Mouse (Mus musculus): ENCODE results near the gene Ddx50. TPM values are rescaled to one million over a fixed set of nuclear protein-coding genes. Genes with fewer than 3 reads are reported as not detected.
A peak's percentile ranks its signal among the peaks of the same experiment; 100 is the strongest.
"Not testable (repeated sequence)": the region's sequence is repeated elsewhere in the genome, so short reads cannot be mapped to it uniquely, and the experiment has no call there.

Gene Ddx50
- polyA plus RNA-seq, 3 experiments from 2014 or later: 94.3 to 115 (median 103) TPM

DNA sequence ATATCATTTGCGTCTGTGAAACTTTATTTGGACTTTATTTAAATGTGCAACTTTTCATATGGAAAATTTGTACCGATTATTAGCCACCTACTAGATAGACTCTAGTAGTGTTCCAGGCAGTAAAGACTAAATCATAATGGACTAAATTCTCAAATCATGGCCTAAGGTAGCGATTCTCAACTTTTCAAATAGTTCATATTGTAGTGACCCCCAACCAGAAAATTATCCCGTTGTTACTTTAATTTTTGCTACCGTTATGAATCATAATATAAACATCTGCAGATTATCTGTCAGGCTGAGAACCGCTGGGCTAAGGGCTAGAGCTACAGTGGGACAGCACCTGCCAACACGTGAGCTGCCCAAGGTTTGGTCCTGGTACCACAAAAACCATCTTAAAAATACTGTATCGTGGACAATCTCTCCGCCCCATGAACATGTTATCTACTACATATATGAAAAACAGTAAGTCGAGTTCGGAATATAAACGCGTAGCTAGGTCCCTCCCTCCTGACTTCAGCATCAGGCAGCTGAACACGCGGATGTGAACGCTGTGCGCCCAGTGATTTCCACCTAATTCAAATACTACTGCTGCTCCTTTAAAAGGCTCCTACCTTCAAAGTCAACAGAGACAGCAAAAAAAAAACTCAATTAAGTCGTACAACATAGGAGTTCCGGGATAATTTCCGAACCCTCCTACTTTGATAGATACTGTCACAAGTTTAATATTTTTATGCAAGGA lies 49.8 kb downstream of the Ddx50 start:
- ATAC-seq: peak; percentile 12

DNA sequence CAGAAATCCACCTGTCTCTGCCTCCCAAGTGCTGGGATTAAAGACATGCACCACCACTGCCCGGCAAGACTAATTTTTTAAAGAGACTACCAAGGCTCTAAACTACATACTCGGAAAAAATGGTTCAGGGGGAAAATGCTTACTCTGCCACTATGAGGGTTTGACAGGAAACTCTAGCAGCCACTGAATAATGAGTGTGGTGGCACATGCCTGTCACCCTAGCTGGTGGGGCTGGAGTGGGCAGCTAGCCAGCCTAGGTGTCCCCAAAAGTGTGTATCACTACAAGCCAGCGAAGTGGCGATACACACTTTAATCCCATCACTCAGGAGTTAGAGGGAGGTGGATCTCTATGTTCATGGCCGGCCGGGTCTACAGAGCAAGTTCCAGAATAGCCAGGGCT lies 51.0 kb downstream of the Ddx50 start:
- peak; percentile 38 for ATAC-seq

DNA sequence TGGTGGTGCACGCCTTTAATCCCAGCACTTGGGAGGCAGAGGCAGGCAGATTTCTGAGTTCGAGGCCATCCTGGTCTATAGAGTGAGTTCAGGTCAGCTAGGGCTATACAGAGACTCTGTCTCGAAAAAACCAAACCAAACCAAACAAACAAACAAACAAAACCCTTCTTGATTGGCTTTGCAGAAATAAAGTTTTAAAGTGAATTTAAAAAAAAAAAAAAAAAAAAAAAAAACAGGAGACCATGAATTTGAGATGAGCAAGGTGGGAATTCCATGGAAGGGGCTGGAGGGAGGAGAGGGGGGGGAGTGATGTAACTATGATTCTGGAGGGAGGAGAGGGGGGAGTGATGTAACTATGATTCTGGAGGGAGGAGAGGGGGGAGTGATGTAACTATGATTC lies 51.7 kb downstream of the Ddx50 start:
- not testable (repeated sequence) for ATAC-seq

DNA sequence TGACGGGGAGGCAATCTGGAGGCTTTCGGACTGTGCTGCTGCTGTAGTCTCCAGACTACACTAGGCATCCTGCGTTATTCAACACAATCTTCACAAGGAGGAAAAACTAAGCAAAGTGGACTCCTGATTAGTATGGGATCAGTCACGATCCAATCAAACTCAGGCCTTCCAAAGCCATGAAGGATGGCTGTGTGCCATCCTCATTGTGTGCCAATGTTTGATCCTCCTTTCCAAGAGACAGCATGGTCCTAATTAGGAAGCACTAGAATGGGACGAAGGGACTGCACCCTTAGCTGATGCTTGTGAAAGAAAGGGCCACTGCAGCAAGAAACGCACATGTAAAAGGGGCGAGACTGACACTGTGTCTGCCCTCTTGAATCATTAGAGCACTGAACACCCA lies 58.5 kb downstream of the Ddx50 start:
- no peak for ATAC-seq

DNA sequence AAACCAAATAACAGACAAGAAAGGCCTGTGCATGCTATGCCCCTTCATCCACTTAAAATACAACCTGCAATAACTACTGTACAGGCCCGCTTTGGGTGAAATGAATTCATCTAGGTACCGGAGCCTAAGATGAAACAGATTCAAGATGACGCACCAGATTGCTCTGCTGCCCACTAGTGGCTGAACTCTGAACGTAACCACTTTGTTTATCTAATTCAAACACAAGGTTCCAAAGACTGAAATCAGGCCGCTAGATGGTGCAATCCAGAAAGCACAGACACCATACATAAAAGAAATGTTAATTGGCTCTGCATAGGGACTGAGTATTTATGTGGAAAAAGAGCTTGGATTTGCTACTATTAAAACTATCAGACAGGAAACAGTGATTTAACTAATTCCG lies 60.8 kb downstream of the Ddx50 start:
- ATAC-seq: peak; percentile 99

DNA sequence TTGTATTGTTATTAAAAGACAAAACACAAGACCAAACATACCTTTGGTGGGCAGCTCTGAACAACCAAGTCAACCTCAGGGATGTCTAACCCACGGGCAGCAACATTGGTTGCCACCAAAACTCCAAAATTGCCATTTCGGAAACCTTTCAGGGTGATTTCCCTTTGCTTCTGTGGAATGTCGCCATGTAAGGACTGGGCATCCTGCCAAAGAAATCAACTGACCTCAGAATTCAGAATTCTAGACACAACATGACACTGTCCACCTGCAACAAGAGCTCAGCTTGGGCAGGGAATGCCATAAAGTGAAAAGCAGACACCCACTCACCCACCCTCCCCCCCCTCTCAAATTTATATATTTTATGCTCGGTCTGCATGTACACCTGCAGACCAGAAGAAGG lies 62.4 kb downstream of the Ddx50 start:
- ATAC-seq: no peak

DNA sequence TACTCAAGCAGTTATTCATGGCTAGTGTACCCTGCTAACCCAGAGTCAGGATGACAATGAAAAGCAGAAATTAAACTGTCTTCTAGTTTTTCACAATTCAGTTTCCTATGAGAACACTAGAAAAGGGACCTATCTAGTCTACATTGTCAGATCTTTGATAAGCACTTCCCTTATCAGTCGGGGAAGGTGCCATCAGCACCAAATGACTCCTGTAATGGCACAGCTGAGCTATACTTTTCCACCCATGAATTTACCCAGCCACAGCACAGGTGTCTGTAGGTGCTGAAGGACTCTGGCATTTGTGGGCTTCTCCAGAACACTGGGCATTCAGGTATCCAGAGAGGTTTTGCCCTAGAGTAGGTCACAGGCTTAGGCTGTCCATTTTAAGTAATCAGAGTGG lies 67.8 kb downstream of the Ddx50 start:
- ATAC-seq: no peak

DNA sequence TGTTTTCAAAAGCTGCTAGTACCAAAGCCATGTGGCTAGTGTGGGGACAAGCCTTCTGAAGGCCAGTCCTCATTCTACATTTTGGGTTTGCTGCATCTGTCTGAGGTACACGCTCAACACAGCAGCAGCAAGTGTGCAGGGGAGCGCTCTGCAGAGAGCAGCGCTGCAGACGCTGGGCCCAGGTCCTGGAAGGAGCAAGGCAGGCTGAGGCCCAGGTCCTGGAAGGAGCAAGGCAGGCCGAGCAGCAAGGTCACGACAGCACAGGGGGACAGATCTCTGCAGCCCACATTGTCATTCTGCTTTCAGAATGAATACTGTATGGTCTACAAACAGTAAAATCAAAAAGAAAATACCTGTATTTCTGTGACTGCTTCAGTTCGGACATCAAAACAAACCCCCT lies 68.3 kb downstream of the Ddx50 start:
- no peak for ATAC-seq

DNA sequence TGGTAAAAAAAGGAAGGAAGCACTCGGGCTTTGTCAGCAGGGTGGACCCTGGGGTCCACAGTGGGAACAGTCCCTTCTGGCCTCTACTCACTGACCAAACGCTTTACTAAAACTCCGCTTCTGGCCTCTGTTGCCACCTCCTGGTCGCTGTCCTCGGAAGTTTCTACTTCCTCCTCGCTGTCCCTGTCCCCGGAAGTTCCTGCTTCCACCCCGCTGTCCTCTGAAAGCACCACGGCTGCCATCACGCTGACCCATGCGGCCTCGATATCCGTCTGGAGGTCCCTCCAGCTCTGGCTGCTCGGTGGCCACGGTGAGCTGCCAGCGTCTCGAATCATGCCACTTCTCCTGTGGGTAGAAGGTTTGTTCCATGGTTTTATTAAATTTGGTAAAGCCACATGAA lies 68.8 kb downstream of the Ddx50 start:
- ATAC-seq: no peak

DNA sequence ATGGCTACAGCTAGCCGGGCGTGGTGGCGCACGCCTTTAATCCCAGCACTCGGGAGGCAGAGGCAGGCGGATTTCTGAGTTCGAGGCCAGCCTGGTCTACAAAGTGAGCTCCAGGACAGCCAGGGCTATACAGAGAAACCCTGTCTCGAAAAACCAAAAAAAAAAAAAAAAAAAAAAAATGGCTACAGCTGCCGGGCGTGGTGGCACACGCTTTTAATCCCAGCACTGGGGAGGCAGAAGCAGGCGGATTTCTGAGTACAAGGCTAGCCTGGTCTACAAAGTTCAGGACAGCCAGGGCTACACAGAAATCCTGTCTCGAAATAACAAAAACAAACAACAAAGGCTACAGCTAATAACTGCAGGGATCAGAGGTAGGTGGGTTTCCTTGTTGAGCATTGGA lies 71.9 kb downstream of the Ddx50 start:
- not testable (repeated sequence) for ATAC-seq

DNA sequence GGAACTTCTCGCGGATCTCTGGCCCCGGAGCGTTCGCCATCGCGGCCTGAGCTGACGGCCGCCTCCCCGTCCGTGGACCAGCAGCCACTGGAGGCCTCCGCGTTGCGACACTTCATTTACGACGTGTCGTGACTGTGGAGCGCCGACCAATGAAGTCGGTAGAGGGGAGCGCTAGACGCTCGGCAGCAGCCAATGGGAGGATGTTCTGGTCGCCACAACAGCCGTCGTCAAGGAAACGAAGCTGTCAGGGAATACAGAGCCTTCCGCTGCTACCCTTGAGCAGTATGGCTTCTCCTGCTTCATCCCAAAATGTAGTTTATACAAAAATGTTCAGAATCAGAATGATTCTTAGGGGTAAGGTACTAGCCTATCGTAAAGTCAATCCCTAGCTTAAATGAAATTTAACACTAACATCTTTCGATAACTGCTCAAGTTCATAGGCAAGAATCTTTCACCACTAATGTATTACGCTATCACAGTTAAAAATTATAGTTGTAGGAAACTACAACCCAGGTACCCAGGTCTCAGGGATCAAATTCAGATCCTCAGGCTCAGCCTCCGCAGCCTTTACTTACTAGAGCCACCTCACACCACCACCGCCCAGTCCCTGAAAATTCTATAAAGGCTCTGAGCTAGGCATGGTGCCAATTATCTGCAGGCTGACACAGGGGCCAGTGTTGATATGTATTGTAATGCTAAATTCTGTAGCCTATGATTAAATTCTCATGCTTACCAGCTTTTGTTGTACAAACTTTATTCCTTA lies 72.5 kb downstream of the Ddx50 start, which contains the start of gene Kif1bp:
Gene Kif1bp (minus strand): TSS at position 120 of the 763 bp plus-strand sequence.
- ATAC-seq: peak; percentile 98

DNA sequence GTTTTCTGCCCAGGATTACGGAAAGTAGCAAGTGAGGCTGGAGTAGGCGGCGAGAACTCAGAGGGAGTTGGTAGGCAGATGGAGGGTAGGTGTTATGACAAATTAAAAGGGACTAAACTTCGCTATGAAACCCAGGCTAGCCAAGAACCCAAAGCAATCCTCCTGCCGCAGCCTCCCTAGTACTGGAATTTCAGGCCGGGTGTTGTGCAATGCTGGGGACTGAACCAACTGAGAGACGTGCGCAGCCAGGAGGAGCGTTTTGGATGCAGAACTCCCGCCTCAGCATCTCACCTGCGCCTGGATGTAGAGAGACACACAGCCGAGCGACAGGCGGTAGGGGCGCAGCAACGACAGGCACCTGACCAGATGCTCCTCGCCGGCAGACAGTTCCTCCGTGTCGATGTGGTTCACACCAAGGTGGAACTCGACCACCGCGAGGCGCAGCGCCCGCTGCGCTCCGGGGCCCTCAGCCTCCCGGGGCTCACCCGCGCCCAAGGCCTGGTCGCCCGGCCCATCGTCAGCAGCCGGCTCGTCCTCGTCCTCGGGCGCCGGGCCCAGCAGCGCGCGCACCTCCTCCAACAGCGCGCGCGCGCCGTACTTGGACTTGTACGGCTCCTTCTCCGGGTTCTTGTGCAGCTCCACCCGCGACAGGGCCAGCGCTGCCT lies 73.2 kb downstream of the Ddx50 start:
- peak; percentile 57 for ATAC-seq

DNA sequence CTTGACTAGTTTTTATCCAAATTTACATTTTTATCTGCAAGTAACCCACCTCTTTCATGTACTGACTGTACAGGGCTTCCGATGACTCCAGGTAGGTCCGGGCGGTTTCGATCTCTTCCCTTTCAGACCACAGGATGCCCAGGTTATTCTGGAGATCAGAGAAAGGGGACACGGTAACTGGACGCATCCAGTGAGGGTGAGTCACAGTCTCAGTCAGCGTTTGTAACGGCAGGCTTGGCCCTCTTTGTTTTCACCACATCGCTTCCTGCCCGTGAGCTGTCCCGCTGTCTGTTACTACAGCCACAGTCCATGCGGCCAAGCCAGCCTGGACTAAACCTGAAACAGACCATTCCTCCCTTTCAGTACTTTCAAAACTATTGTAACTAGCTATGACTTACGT lies 76.0 kb downstream of the Ddx50 start:
- ATAC-seq: no peak

DNA sequence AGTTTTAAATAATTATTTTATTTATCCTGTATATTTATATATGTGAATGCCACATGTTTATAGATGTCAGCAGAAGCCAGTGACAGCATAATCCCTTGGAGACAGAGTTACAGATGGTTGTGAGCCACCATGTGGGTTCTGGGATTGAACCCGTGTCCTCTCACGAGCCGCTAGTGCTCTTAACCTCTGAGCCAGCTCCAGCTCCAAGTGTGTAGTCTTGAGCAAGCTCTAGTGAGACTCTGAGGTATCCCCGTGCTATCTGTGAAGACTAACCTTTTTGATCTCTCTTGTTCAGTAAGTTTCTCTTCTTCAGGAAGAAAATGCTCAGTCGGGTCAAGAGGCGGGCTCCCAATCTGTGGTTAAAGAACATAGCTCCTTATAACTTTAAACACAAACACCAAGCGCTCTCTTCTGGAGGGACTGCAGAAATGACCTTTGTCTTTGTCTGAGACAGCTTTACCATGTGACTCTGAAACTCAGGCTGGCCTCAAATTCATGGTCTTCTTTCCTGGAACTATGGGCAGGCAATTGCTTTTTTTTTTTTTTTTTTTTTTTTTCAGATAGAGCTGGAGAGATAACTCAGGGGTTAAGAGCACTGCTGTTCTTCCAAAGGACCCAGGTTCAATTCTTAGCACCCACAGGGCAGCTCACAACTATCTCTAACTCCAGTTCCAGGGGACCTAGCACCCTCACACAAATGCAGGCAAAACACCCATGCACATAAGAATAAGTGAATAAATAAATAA lies 80.7 kb downstream of the Ddx50 start:
- no peak for ATAC-seq

DNA sequence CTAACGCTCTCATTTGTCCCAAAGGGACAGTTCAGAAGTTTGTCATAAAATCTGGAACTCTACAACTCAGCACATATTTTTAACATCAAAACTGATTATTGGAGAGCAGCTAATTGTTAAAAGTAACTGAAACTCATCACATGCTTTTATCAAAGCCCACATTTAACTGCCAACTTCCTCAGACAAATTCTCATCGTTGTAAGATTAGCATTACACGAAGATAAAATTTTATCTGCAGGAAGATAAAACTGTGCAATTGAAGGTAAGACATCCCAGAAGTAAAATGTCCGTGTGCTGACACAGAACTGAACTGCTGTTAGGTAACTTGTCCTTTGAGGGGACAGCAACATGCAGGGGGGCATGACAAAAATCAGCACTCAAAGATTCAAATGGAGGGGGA lies 82.2 kb downstream of the Ddx50 start:
- ATAC-seq: no peak

Other genes with a start within 250 kb of the Ddx50 start
- gene Hkdc1, start 228.7 kb downstream of the Ddx50 start, polyA plus RNA-seq (2017; shearing (Covaris generic)): not detected
- not detected for gene 4930507D05Rik, start 201.7 kb downstream of the Ddx50 start, polyA plus RNA-seq (2017; shearing (Covaris generic))
- 10 to 100 TPM in 2 of 3 experiments, 1 to 10 TPM in 1; 5.9 to 15.5 (median 10.5) TPM for gene Supv3l1, start 201.5 kb downstream of the Ddx50 start, polyA plus RNA-seq (2017; shearing (Covaris generic))
- gene Vps26a, start 164.4 kb downstream of the Ddx50 start, polyA plus RNA-seq (2017; shearing (Covaris generic)): 10 to 100 TPM; 62.7 to 69.9 (median 69.4) TPM
- gene Srgn, start 123.8 kb downstream of the Ddx50 start, polyA plus RNA-seq (2017; shearing (Covaris generic)): 1,000 to 10,000 TPM; 1,485 to 2,247 (median 1,910) TPM
- gene Kif1bp, start 72.8 kb downstream of the Ddx50 start, polyA plus RNA-seq (2017; shearing (Covaris generic)): 1 to 10 TPM; 4.1 to 8.7 (median 5.0) TPM
- gene Ddx21, start 48.9 kb downstream of the Ddx50 start, polyA plus RNA-seq (2017; shearing (Covaris generic)): 10 to 100 TPM; 51.4 to 60.7 (median 54.9) TPM
- gene Stox1, start 74.9 kb upstream of the Ddx50 start, polyA plus RNA-seq (2017; shearing (Covaris generic)): 1 to 10 TPM; 1.1 to 1.9 (median 1.7) TPM
- 100 to 1,000 TPM; 122 to 149 (median 137) TPM for gene Ccar1, start 141.1 kb upstream of the Ddx50 start, polyA plus RNA-seq (2017; shearing (Covaris generic))